Mouse (Mus musculus) MEL (cell line): ENCODE measurements around the gene Pla2g2f. TPM values are rescaled to one million over a fixed set of nuclear protein-coding genes. Genes with fewer than 3 reads are reported as not detected.

ENCODE experiments used
- DNase-seq: peaks from one replicate; pipeline ENCODE4 v3.0.0; 2011; ENCODE audit warnings: low read depth, low spot score
- H3K27ac ChIP-seq: 2 replicates; pipeline ENCODE4 v1.5.1; 2012; ENCODE audit warnings: low read depth, mild to moderate bottlenecking, control low read depth, low read length, moderate library complexity; ENCODE audit not compliant: control insufficient read depth
- H3K27me3 ChIP-seq, 2 experiments: fragments of 150-350 bp in 1 of 2; sonication (generic) in 1 of 2; 2 replicates each; pipeline ENCODE4 v1.6.1; 2012; ENCODE audit warnings: low read length in 2 of 2, mild to moderate bottlenecking in 2 of 2, improper control_type of control experiment in 1 of 2, moderate library complexity in 1 of 2; ENCODE audit not compliant: insufficient read depth in 2 of 2, control insufficient read depth in 1 of 2
- H3K36me3 ChIP-seq, 2 experiments: 2 replicates each; pipeline ENCODE4 v1.6.1; 2012 to 2014; ENCODE audit warnings: low read length in 2 of 2, improper control_type of control experiment in 1 of 2, inconsistent platforms in 1 of 2, mild to moderate bottlenecking in 1 of 2; ENCODE audit not compliant: insufficient read depth in 2 of 2, control insufficient read depth in 1 of 2
- H3K4me1 ChIP-seq, 2 experiments: fragments of 150-350 bp in 1 of 2; sonication (generic) in 1 of 2; 2 replicates each; pipeline ENCODE4 v1.6.1; 2012; ENCODE audit warnings: low read length in 2 of 2, improper control_type of control experiment in 1 of 2, mild to moderate bottlenecking in 1 of 2; ENCODE audit not compliant: insufficient read depth in 2 of 2, control insufficient read depth in 1 of 2
- H3K4me3 ChIP-seq, 2 experiments: fragments of 150-350 bp in 1 of 2; sonication (generic) in 1 of 2; 2 replicates each; pipeline ENCODE4 v1.5.1; 2012; ENCODE audit warnings: low read depth in 2 of 2, low read length in 2 of 2, mild to moderate bottlenecking in 2 of 2, moderate library complexity in 2 of 2, control low read depth in 1 of 2, improper control_type of control experiment in 1 of 2; ENCODE audit not compliant: control insufficient read depth in 1 of 2, insufficient read depth in 1 of 2
- H3K79me2 ChIP-seq: 2 replicates; pipeline ENCODE4 v1.6.1; 2012; ENCODE audit warnings: mild to moderate bottlenecking, low read length, moderate library complexity; ENCODE audit not compliant: control insufficient read depth, poor library complexity, insufficient read depth
- H3K9ac ChIP-seq: 2 replicates; pipeline ENCODE4 v1.6.1; 2012; ENCODE audit warnings: low read depth, mild to moderate bottlenecking, control low read depth, low read length, moderate library complexity; ENCODE audit not compliant: control insufficient read depth, poor library complexity, severe bottlenecking
- H3K9me3 ChIP-seq: fragments of 150-350 bp; sonication (generic); replicated peaks from 2 replicates; pipeline ENCODE4 v1.6.1; 2012; ENCODE audit warnings: mild to moderate bottlenecking, low read length, improper control_type of control experiment, moderate library complexity; ENCODE audit not compliant: insufficient read depth
- BHLHE40 ChIP-seq: IDR thresholded peaks from 2 replicates; pipeline ENCODE4 v1.6.1; 2012; ENCODE audit warnings: low read depth, mild to moderate bottlenecking, inconsistent platforms, low read length, improper control_type of control experiment, borderline replicate concordance
- E2F4 ChIP-seq: IDR thresholded peaks from 2 replicates; pipeline ENCODE4 v1.6.1; 2011; ENCODE audit warnings: low read depth, low read length, improper control_type of control experiment, borderline replicate concordance
- GABPA ChIP-seq: IDR thresholded peaks from 2 replicates; pipeline ENCODE4 v1.6.1; 2012; ENCODE audit warnings: low read depth, mild to moderate bottlenecking, inconsistent platforms, low read length, improper control_type of control experiment, moderate library complexity
- HCFC1 ChIP-seq: IDR thresholded peaks from 2 replicates; pipeline ENCODE4 v1.6.1; 2012; ENCODE audit warnings: low read depth, mild to moderate bottlenecking, inconsistent platforms, low read length, improper control_type of control experiment, moderate library complexity
- MAFK ChIP-seq: IDR thresholded peaks from 2 replicates; pipeline ENCODE4 v1.6.1; 2011; ENCODE audit warnings: low read depth, mild to moderate bottlenecking, low read length, improper control_type of control experiment, borderline replicate concordance
- MAX ChIP-seq: IDR thresholded peaks from 2 replicates; pipeline ENCODE4 v1.6.1; 2011; ENCODE audit warnings: low read length, improper control_type of control experiment
- MEF2A ChIP-seq: IDR thresholded peaks from 2 replicates; pipeline ENCODE4 v1.6.1; 2014; ENCODE audit warnings: low read depth, mild to moderate bottlenecking, inconsistent platforms, low read length, improper control_type of control experiment; ENCODE audit not compliant: poor library complexity, insufficient replicate concordance, severe bottlenecking; ENCODE audit errors: extremely low read depth
- MYB ChIP-seq: IDR thresholded peaks from 2 replicates; pipeline ENCODE4 v1.6.1; 2011; ENCODE audit warnings: mild to moderate bottlenecking, low read depth, low read length, improper control_type of control experiment
- NRF1 ChIP-seq: IDR thresholded peaks from 2 replicates; pipeline ENCODE4 v1.6.1; 2014; ENCODE audit warnings: low read depth, mild to moderate bottlenecking, inconsistent platforms, low read length, improper control_type of control experiment, moderate library complexity; ENCODE audit not compliant: poor library complexity, insufficient read depth, severe bottlenecking
- POLR2A ChIP-seq, 2 experiments: IDR thresholded peaks; 2 replicates each; pipeline ENCODE4 v1.6.1; 2011 to 2012; ENCODE audit warnings: low read length in 2 of 2, mild to moderate bottlenecking in 2 of 2, control low read depth in 1 of 2, improper control_type of control experiment in 1 of 2, low read depth in 1 of 2, moderate library complexity in 1 of 2; ENCODE audit not compliant: control insufficient read depth in 1 of 2, insufficient read depth in 1 of 2, poor library complexity in 1 of 2
- POLR2AphosphoS5 ChIP-seq: IDR thresholded peaks from 2 replicates; pipeline ENCODE4 v1.6.1; 2012; ENCODE audit warnings: low read depth, borderline replicate concordance, mild to moderate bottlenecking, inconsistent platforms, low read length, moderate library complexity, mixed read lengths
- RAD21 ChIP-seq: IDR thresholded peaks from 2 replicates; pipeline ENCODE4 v1.6.1; 2011; ENCODE audit warnings: mild to moderate bottlenecking, low read depth, low read length, improper control_type of control experiment
- SIN3A ChIP-seq: IDR thresholded peaks from 2 replicates; pipeline ENCODE4 v1.6.1; 2012; ENCODE audit warnings: low read length, improper control_type of control experiment, inconsistent platforms
- TAL1 ChIP-seq: IDR thresholded peaks from 2 replicates; pipeline ENCODE4 v1.6.1; 2012; ENCODE audit warnings: mild to moderate bottlenecking, inconsistent platforms, low read length, moderate library complexity, mixed read lengths
- UBTF ChIP-seq: IDR thresholded peaks from 2 replicates; pipeline ENCODE4 v1.6.1; 2012; ENCODE audit warnings: low read depth, mild to moderate bottlenecking, inconsistent platforms, low read length, improper control_type of control experiment, moderate library complexity, borderline replicate concordance; ENCODE audit not compliant: insufficient read depth
- USF1 ChIP-seq: IDR thresholded peaks from 2 replicates; pipeline ENCODE4 v1.6.1; 2014; ENCODE audit warnings: low read depth, mild to moderate bottlenecking, inconsistent platforms, low read length, improper control_type of control experiment, moderate library complexity
- ZKSCAN1 ChIP-seq: IDR thresholded peaks from 2 replicates; pipeline ENCODE4 v1.6.1; 2012; ENCODE audit warnings: low read depth, mild to moderate bottlenecking, inconsistent platforms, low read length, improper control_type of control experiment, moderate library complexity
- ZMIZ1 ChIP-seq: IDR thresholded peaks from 2 replicates; pipeline ENCODE4 v1.6.1; 2012; ENCODE audit warnings: low read depth, mild to moderate bottlenecking, inconsistent platforms, low read length, improper control_type of control experiment, moderate library complexity
- polyA plus RNA-seq, 2 experiments: library from polyadenylated mRNA; stranded (reverse) in 1 of 2; unstranded in 1 of 2; fragments of >175 nt in 1 of 2; fragments of >200 nt in 1 of 2; gene quantifications; 2 replicates each; pipeline versions ENCODE4 v1.2.1 to v1.2.4; 2012; ENCODE audit warnings: low replicate concordance in 2 of 2, low read depth in 1 of 2; ENCODE audit not compliant: insufficient read length in 2 of 2, insufficient read depth in 1 of 2, missing spikeins in 1 of 2
- total RNA-seq: library from RNA; depleted of rRNA; stranded (reverse); fragments of 300-350 nt; gene quantifications from 2 replicates; pipeline ENCODE4 v1.2.3, GENCODE M21; 2012

Pla2g2f gene
- total and polyA plus RNA-seq, 3 experiments = not detected

DNA sequence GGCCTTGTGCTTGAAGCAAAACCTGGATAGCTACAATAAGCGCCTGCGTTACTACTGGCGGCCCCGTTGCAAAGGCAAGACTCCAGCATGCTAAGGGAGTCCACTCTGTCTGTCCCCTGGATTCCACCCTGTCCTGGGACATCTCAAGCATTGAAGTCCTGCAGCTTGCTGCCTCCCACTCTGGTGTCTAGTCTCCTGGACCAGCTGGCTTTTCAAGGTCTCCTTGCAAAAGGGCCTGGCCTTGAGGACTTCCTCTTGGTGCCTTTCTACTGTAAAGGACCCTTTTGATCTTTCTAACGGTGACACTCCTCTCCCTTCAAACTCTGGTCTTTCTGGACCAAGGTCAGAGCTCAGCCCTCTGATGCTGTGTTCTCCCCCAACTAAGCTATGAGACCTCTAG, 22.9 kb upstream of the Pla2g2f start:
- H3K4me3 ChIP-seq = no peak overlapping the region
- no peaks in the 10 kb centered on the region for H3K36me3 ChIP-seq
- TF ChIP-seq BHLHE40 (no peak), USF1 (no peak), SIN3A (no peak), UBTF (no peak), RAD21 (no peak), E2F4 (no peak), POLR2AphosphoS5 (no peak), NRF1 (no peak), ZKSCAN1 (no peak), MEF2A (no peak), ZMIZ1 (no peak)
- no peaks in the 10 kb centered on the region for H3K4me1 ChIP-seq
- no peaks in the 10 kb centered on the region for H3K79me2 ChIP-seq
- H3K27ac ChIP-seq = no peak overlapping the region
- no peaks in the 10 kb centered on the region for H3K27me3 ChIP-seq
- DNase-seq = no peak
- no peaks in the 10 kb centered on the region for H3K9me3 ChIP-seq
- no peak overlapping the region for H3K9ac ChIP-seq

DNA sequence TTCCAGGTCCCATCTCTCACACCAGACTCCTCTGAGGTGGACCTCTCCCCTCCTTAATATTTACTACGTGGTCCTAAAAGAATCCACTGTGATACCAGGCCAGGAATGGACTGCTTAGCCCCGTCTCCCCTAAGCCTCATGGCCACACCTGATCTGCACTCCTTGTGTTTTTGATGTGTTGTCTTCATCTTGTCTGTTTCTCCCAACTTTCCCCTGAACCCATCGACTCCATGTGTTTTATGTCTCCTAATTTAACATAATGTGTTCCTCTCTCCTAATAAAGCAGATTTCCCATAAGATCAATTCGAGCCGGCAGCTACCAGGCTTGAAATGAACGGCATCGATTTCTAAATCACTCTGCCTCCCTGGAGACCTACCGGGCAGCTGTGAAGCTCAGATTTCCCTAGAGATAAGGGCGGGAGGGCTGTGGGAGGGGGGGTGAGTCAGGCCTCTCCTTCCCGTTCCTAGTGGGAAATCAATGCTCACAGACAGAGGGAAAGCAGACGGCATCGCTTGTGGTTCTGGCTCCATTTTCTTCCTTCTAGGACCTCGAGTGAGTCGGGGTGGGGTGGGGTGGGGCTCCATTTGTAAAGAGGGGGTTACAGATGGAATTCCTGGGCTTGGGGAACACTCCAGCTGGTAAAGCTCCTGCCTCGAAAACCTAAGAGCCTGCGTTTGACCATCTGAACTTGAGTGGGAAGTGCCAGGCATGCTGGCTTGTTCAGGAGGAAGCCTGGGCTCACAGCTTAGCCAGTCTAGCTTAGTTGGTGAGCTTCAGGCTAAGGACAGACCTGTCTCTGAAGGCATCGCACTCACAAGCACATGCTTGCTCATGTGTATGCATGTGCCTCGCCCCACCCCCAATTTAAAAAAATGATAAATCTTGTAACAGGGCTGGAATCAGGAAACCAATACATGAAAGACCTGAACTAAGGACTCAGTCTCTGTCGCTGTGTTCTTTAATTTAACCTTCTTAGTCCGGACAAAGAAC, 20.3 kb upstream of the Pla2g2f start:
- no peak overlapping the region for H3K4me3 ChIP-seq
- H3K27me3 ChIP-seq = no peaks in the 10 kb centered on the region
- no peaks in the 10 kb centered on the region for H3K4me1 ChIP-seq
- TF ChIP-seq MAX (no peak), GABPA (no peak), E2F4 (no peak), POLR2AphosphoS5 (no peak), MYB (no peak), HCFC1 (no peak), POLR2A (IDR thresholded peaks at IDR 0.05; ENCODE audit: control insufficient read depth in 1 of 2, insufficient read depth in 1 of 2, low read depth in 1 of 2, low read length in 2 of 2, poor library complexity in 1 of 2) (no peak), MAFK (no peak), TAL1 (no peak)
- H3K9me3 ChIP-seq = no peaks in the 10 kb centered on the region
- DNase-seq = no peak
- no peak overlapping the region for H3K27ac ChIP-seq
- no peaks in the 10 kb centered on the region for H3K36me3 ChIP-seq
- H3K9ac ChIP-seq = no peak overlapping the region
- H3K79me2 ChIP-seq = no peaks in the 10 kb centered on the region
